Mouse (Mus musculus) G1E (cell line): ENCODE measurements at regions not wholly inside any gene's neighbourhood (a gene's known extent, or its start where the extent isn't known, plus 50 kb on each side); places are given as distances from the start of the nearest gene placed in this dataset.

Experiments used
- ATAC-seq: 2 replicates; pipeline ENCODE4 v1.8.0; 2016; ENCODE audit warnings: mild to moderate bottlenecking; ENCODE audit not compliant: insufficient number of reproducible peaks, poor library complexity, low FRiP score, severe bottlenecking; ENCODE audit errors: extremely low read depth
- DNase-seq: peaks from one replicate; pipeline ENCODE4 v3.0.0; 2012; ENCODE audit warnings: low spot score
- H3K27me3 ChIP-seq: 2 replicates; pipeline ENCODE4 v1.6.1; 2012; ENCODE audit warnings: mild to moderate bottlenecking, low read length, inconsistent platforms; ENCODE audit not compliant: insufficient read depth
- H3K36me3 ChIP-seq: replicated peaks from 2 replicates; pipeline ENCODE3; 2012; ENCODE audit warnings: mild to moderate bottlenecking, inconsistent platforms
- H3K4me1 ChIP-seq: 2 replicates; pipeline ENCODE4 v1.6.1; 2012; ENCODE audit warnings: low read depth, low read length, inconsistent platforms, mixed read lengths; ENCODE audit not compliant: insufficient read depth
- H3K4me3 ChIP-seq: 2 replicates; pipeline ENCODE4 v1.5.1; 2012; ENCODE audit warnings: low read depth, mild to moderate bottlenecking, inconsistent platforms, low read length, moderate library complexity, mixed read lengths
- H3K9me3 ChIP-seq: replicated peaks from 2 replicates; pipeline ENCODE4 v1.6.1; 2012; ENCODE audit warnings: inconsistent platforms
- CTCF ChIP-seq: IDR thresholded peaks from 2 replicates; pipeline ENCODE4 v1.5.1; 2012; ENCODE audit warnings: low read depth, low read length, inconsistent platforms, mixed read lengths
- GATA1 ChIP-seq: IDR thresholded peaks from 2 replicates; pipeline ENCODE4 v1.6.1; 2012; ENCODE audit warnings: borderline replicate concordance, low read length, inconsistent platforms, mixed read lengths
- GATA2 ChIP-seq: IDR thresholded peaks from 2 replicates; pipeline ENCODE4 v1.6.1; 2012; ENCODE audit warnings: low read depth, low read length, inconsistent platforms, borderline replicate concordance
- POLR2AphosphoS5 ChIP-seq: IDR thresholded peaks from 2 replicates; pipeline ENCODE4 v1.6.1; 2012; ENCODE audit warnings: low read depth, low read length, inconsistent platforms; ENCODE audit not compliant: insufficient replicate concordance
- TAL1 ChIP-seq: conservative IDR thresholded peaks from 2 replicates; pipeline ENCODE4 v1.6.1; 2012; ENCODE audit warnings: low read depth, low read length, inconsistent platforms, mixed read lengths

GRCm38 (mm10) chr2:171331529-171331928 is 599.9 kb downstream of the Dok5 start:
- H3K4me1 ChIP-seq, result no peaks in the 10 kb centered on the region
- no peaks in the 10 kb centered on the region for H3K27me3 ChIP-seq
- ATAC-seq (no peak), DNase-seq (no peak)
- H3K4me3 ChIP-seq, result no peak overlapping the region
- TF ChIP-seq POLR2AphosphoS5, result no peak
- no peak for TF ChIP-seq GATA2
- no peak for TF ChIP-seq TAL1
- H3K9me3 ChIP-seq, result peaks cover 51% of the 10 kb centered on the region
- H3K36me3 ChIP-seq, result no peaks in the 10 kb centered on the region

GRCm38 (mm10) chr2:171326909-171327308 is 595.3 kb downstream of the Dok5 start:
- Histone ChIP-seq H3K4me1 (no peaks in the 10 kb centered on the region), H3K27me3 (no peaks in the 10 kb centered on the region), H3K9me3 (peaks cover 39% of the 10 kb centered on the region), H3K4me3 (no peak overlapping the region), H3K36me3 (no peaks in the 10 kb centered on the region)
- DNase-seq, result no peak
- no peak for ATAC-seq
- TF ChIP-seq CTCF (no peak), POLR2AphosphoS5 (no peak), GATA2 (no peak), TAL1 (no peak), GATA1 (no peak)

GRCm38 (mm10) chr2:171308486-171308885 is 576.9 kb downstream of the Dok5 start:
- no peaks in the 10 kb centered on the region for H3K36me3 ChIP-seq
- no peaks in the 10 kb centered on the region for H3K27me3 ChIP-seq
- H3K4me3 ChIP-seq, result no peak overlapping the region
- peaks cover 49% of the 10 kb centered on the region for H3K9me3 ChIP-seq
- ATAC-seq (no peak), DNase-seq (no peak)
- no peaks in the 10 kb centered on the region for H3K4me1 ChIP-seq
- TF ChIP-seq POLR2AphosphoS5 (no peak), TAL1 (no peak), GATA1 (no peak), GATA2 (no peak), CTCF (no peak)

- no peaks in the 10 kb centered on the region for H3K36me3 ChIP-seq
- H3K9me3 ChIP-seq, result peaks cover 40% of the 10 kb centered on the region
- DNase-seq (no peak), ATAC-seq (no peak)
- H3K4me1 ChIP-seq, result no peaks in the 10 kb centered on the region
- H3K27me3 ChIP-seq, result no peaks in the 10 kb centered on the region
- H3K4me3 ChIP-seq, result no peak overlapping the region
- TF ChIP-seq GATA1 (no peak), POLR2AphosphoS5 (no peak), TAL1 (no peak), GATA2 (no peak), CTCF (no peak)
These were observed 574.4 kb downstream of the Dok5 start for GRCm38 (mm10) chr2:171306000-171306399.

- no peak for ATAC-seq
These were observed 566.9 kb downstream of the Dok5 start for GRCm38 (mm10) chr2:171298519-171298918.

GRCm38 (mm10) chr2:171295603-171296002 is 564.0 kb downstream of the Dok5 start:
- Histone ChIP-seq H3K9me3 (peaks cover 59% of the 10 kb centered on the region), H3K4me1 (no peaks in the 10 kb centered on the region), H3K36me3 (no peaks in the 10 kb centered on the region), H3K4me3 (no peak overlapping the region), H3K27me3 (no peaks in the 10 kb centered on the region)
- TF ChIP-seq GATA2 (no peak), GATA1 (no peak), CTCF (no peak), TAL1 (no peak), POLR2AphosphoS5 (no peak)
- ATAC-seq, result no peak
- no peak for DNase-seq

More at GRCm38 (mm10) chr2:171298519-171298918, 566.9 kb downstream of the Dok5 start:
- Histone ChIP-seq H3K36me3 (no peaks in the 10 kb centered on the region), H3K27me3 (no peaks in the 10 kb centered on the region), H3K9me3 (peaks cover 67% of the 10 kb centered on the region), H3K4me1 (no peaks in the 10 kb centered on the region), H3K4me3 (no peak overlapping the region)
- TF ChIP-seq POLR2AphosphoS5 (no peak), CTCF (no peak), GATA2 (no peak), GATA1 (no peak), TAL1 (no peak)
- DNase-seq, result no peak

GRCm38 (mm10) chr2:171292579-171292978 is 561.0 kb downstream of the Dok5 start:
- TF ChIP-seq GATA1 (no peak), TAL1 (no peak), POLR2AphosphoS5 (no peak), CTCF (no peak)

More at GRCm38 (mm10) chr2:171292579-171292978, 561.0 kb downstream of the Dok5 start:
- no peak for DNase-seq
- H3K9me3 ChIP-seq, result peaks cover 37% of the 10 kb centered on the region
- no peaks in the 10 kb centered on the region for H3K27me3 ChIP-seq
- H3K4me3 ChIP-seq, result no peak overlapping the region
- no peaks in the 10 kb centered on the region for H3K4me1 ChIP-seq
- no peak for ATAC-seq
- no peaks in the 10 kb centered on the region for H3K36me3 ChIP-seq
